Mouse (Mus musculus): ENCODE results near the gene Ggt1.

GRCm38 (mm10) chr10:75573965-75574364, 12.6 kb downstream of the Ggt1 start:
- TF ChIP-seq CTCF (conservative IDR thresholded peaks at IDR 0.05; ENCODE audit: low read length) (no peak), NANOG (IDR thresholded peaks at IDR 0.05; ENCODE audit: borderline replicate concordance, low read length) (no peak), POU5F1 (IDR thresholded peaks at IDR 0.05; ENCODE audit: borderline replicate concordance, low read length) (no peak)
